ENCODE assay signal across 11 mouse cellular contexts in the genomic region with DNA sequence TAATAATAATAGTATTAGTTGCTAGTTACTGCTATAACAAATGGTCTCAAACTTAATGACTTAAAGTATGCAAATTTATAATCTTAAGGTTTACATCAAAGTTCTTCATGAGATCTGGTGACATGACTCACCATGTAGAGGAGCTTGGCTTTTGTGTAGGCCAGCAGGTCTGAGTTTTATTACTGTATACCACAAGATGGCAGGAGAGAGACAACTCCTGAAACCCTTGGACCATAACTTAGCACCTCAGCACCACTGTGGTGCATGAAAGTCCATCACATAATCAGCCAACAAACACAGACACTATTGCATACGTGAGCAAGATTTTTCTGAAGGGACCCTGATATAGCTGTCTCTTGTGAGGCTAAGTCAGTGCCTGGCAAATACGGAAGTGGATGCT.
DNase-seq lines count a peak whose midpoint lies in the region; ATAC-seq and TF ChIP-seq lines count a peak whose summit lies in the region.
"Had no signal": no experiment of that assay in that cellular context is flagged by ENCODE, and none has a peak within 500 bp of the region (broad histone marks: within the 10 kb centered on the region; RNA-seq: fewer than 3 reads in every experiment).

No protein-coding gene starts in this region.

- TF ChIP-seq RAD21 in MEL (IDR thresholded peaks at IDR 0.05; ENCODE audit: low read depth, low read length), result no peak; the same call in 1 of the 2 replicates

- peak; percentile 37 for TF ChIP-seq CTCF in forebrain, postnatal 0 days (IDR thresholded peaks at IDR 0.05; ENCODE audit: low read depth)
- peak in 1 of 3 experiments; percentile 2; a peak in 1 of 6 replicates for TF ChIP-seq CTCF in MEL (IDR thresholded peaks at IDR 0.05 in 2 of 3, conservative IDR thresholded peaks at IDR 0.05 in 1 of 3; ENCODE audit: control insufficient read depth in 1 of 3, insufficient read depth in 1 of 3, low read depth in 2 of 3, low read length in 3 of 3, poor library complexity in 1 of 3, severe bottlenecking in 1 of 3)

- no peak overlapping the region for H3K4me3 ChIP-seq in forebrain, postnatal 0 days (ENCODE audit: low read depth, low read length)
- no peak overlapping the region for H3K4me3 ChIP-seq in forebrain, embryonic 15.5 days
- no peak overlapping the region for H3K4me3 ChIP-seq in limb, embryonic 14.5 days (replicated peaks; ENCODE audit: low read length)
- H3K4me3 ChIP-seq in limb, embryonic 10.5 days, result no peak overlapping the region
- H3K4me3 ChIP-seq in MEL (ENCODE audit: control insufficient read depth in 1 of 2, insufficient read depth in 1 of 2, low read depth in 2 of 2, low read length in 2 of 2), result no peak overlapping the region
- no peak overlapping the region for H3K4me3 ChIP-seq in embryonic facial prominence, embryonic 12.5 days

- no peak overlapping the region for H3K9ac ChIP-seq in forebrain, postnatal 0 days
- H3K9ac ChIP-seq in forebrain, embryonic 15.5 days (replicated peaks), result no peak overlapping the region
- H3K9ac ChIP-seq in limb, embryonic 14.5 days (ENCODE audit: low read depth, low read length, severe bottlenecking), result no peak overlapping the region
- H3K9ac ChIP-seq in MEL (ENCODE audit: control insufficient read depth, low read depth, low read length, poor library complexity, severe bottlenecking), result no peak overlapping the region
- no peak overlapping the region for H3K9ac ChIP-seq in embryonic facial prominence, embryonic 12.5 days

- H3K27me3 ChIP-seq in forebrain, postnatal 0 days (ENCODE audit: insufficient read depth, low read length), result no peaks in the 10 kb centered on the region
- no peaks in the 10 kb centered on the region for H3K27me3 ChIP-seq in forebrain, embryonic 15.5 days
- H3K27me3 ChIP-seq in limb, embryonic 14.5 days (ENCODE audit: control insufficient read depth, insufficient read depth, low read length), result no peaks in the 10 kb centered on the region
- H3K27me3 ChIP-seq in limb, embryonic 10.5 days (ENCODE audit: low read depth, poor library complexity, severe bottlenecking), result no peaks in the 10 kb centered on the region
- H3K27me3 ChIP-seq in MEL (ENCODE audit: control insufficient read depth in 1 of 2, insufficient read depth in 2 of 2, low read length in 2 of 2), result no peaks in the 10 kb centered on the region
- no peaks in the 10 kb centered on the region for H3K27me3 ChIP-seq in embryonic facial prominence, embryonic 12.5 days

- H3K79me2 ChIP-seq in MEL (ENCODE audit: control insufficient read depth, insufficient read depth, low read length, poor library complexity), result no peaks in the 10 kb centered on the region

- H3K9me3 ChIP-seq in forebrain, postnatal 0 days (ENCODE audit: low read length), result no peaks in the 10 kb centered on the region
- H3K9me3 ChIP-seq in forebrain, embryonic 15.5 days, result no peaks in the 10 kb centered on the region
- H3K9me3 ChIP-seq in limb, embryonic 14.5 days (ENCODE audit: control insufficient read depth, low read length), result no peaks in the 10 kb centered on the region
- H3K9me3 ChIP-seq in limb, embryonic 10.5 days (replicated peaks), result no peaks in the 10 kb centered on the region
- H3K9me3 ChIP-seq in MEL (replicated peaks; ENCODE audit: insufficient read depth, low read length), result no peaks in the 10 kb centered on the region
- H3K9me3 ChIP-seq in embryonic facial prominence, embryonic 12.5 days, result no peaks in the 10 kb centered on the region

- H3K36me3 ChIP-seq in forebrain, postnatal 0 days (ENCODE audit: insufficient read depth), result no peaks in the 10 kb centered on the region
- H3K36me3 ChIP-seq in forebrain, embryonic 15.5 days, result no peaks in the 10 kb centered on the region
- no peaks in the 10 kb centered on the region for H3K36me3 ChIP-seq in limb, embryonic 14.5 days (ENCODE audit: control insufficient read depth, insufficient read depth, low read length)
- H3K36me3 ChIP-seq in limb, embryonic 10.5 days, result no peaks in the 10 kb centered on the region
- H3K36me3 ChIP-seq in MEL (ENCODE audit: control insufficient read depth in 1 of 2, insufficient read depth in 2 of 2, low read length in 2 of 2), result no peaks in the 10 kb centered on the region
- no peaks in the 10 kb centered on the region for H3K36me3 ChIP-seq in embryonic facial prominence, embryonic 12.5 days

- TF ChIP-seq EP300 in MEL (IDR thresholded peaks at IDR 0.05; ENCODE audit: low read depth in 1 of 2, low read length in 2 of 2), result no peak

- 0 out of 2 replicates have a peak, but pooled peaks have one; percentile 27 for ATAC-seq in forebrain, postnatal 0 days
- ATAC-seq in forebrain, embryonic 15.5 days (replicated peaks), result no peak
- no peak for ATAC-seq in limb, embryonic 14.5 days (ENCODE audit: low FRiP score, low read depth)
- ATAC-seq in embryonic facial prominence, embryonic 12.5 days (ENCODE audit: insufficient number of reproducible peaks, insufficient read depth, low FRiP score, low TSS enrichment), result 0 out of 2 replicates have a peak, but pooled peaks have one; percentile 35

- no peak overlapping the region for H3K27ac ChIP-seq in forebrain, postnatal 0 days (ENCODE audit: low read depth, low read length)
- no peak overlapping the region for H3K27ac ChIP-seq in forebrain, embryonic 15.5 days (replicated peaks)
- H3K27ac ChIP-seq in limb, embryonic 14.5 days (replicated peaks; ENCODE audit: low read depth, low read length), result no peak overlapping the region
- no peak overlapping the region for H3K27ac ChIP-seq in limb, embryonic 10.5 days
- no peak overlapping the region for H3K27ac ChIP-seq in MEL (ENCODE audit: control insufficient read depth, low read depth, low read length)
- no peak overlapping the region for H3K27ac ChIP-seq in embryonic facial prominence, embryonic 12.5 days

- WGBS in forebrain, postnatal 0 days, result 90% methylated on average over 2 of the region's 2 CpGs
- 83% methylated on average over 2 of the region's 2 CpGs for WGBS in forebrain, embryonic 15.5 days
- WGBS in limb, embryonic 14.5 days, result 85% methylated on average over 2 of the region's 2 CpGs
- 92% methylated on average over 2 of the region's 2 CpGs for WGBS in limb, embryonic 10.5 days
- 81% methylated on average over 2 of the region's 2 CpGs for WGBS in embryonic facial prominence, embryonic 12.5 days

- no peak for TF ChIP-seq POLR2A in limb, embryonic 14.5 days (IDR thresholded peaks at IDR 0.05; ENCODE audit: borderline replicate concordance, extremely low read depth, insufficient read depth, insufficient read length)
- TF ChIP-seq POLR2A in MEL (IDR thresholded peaks at IDR 0.05; ENCODE audit: control insufficient read depth in 1 of 2, insufficient read depth in 1 of 2, low read depth in 1 of 2, low read length in 2 of 2, poor library complexity in 1 of 2), result no peak

- DNase-seq in forebrain, postnatal 0 days, result no peak
- DNase-seq in limb, embryonic 14.5 days (ENCODE audit: low spot score), result peak; percentile 9
- DNase-seq in limb, embryonic 10.5 days (ENCODE audit: low spot score), result no peak
- DNase-seq in MEL (ENCODE audit: low read depth, low spot score), result peak; percentile 1
- DNase-seq in c-Kit-positive CD71-positive TER-119-positive erythroid progenitor cells, embryonic 14.5 days (ENCODE audit: low spot score), result no peak
- no peak for DNase-seq in left cerebral cortex, adult 18-20 months (ENCODE audit: low spot score in 2 of 2)
- DNase-seq: gastrocnemius, postnatal 14 days; left cerebral cortex, postnatal 4 days; lung, postnatal 14 days had no signal

- no peak overlapping the region for H3K4me2 ChIP-seq in forebrain, postnatal 0 days (ENCODE audit: low read depth)
- H3K4me2 ChIP-seq in forebrain, embryonic 15.5 days (replicated peaks), result no peak overlapping the region
- no peak overlapping the region for H3K4me2 ChIP-seq in limb, embryonic 14.5 days (replicated peaks; ENCODE audit: low read depth, low read length, severe bottlenecking)
- H3K4me2 ChIP-seq in embryonic facial prominence, embryonic 12.5 days (replicated peaks), result no peak overlapping the region

- H3K4me1 ChIP-seq in forebrain, postnatal 0 days (ENCODE audit: insufficient read depth), result no peaks in the 10 kb centered on the region
- no peaks in the 10 kb centered on the region for H3K4me1 ChIP-seq in forebrain, embryonic 15.5 days
- H3K4me1 ChIP-seq in limb, embryonic 14.5 days (ENCODE audit: control insufficient read depth, insufficient read depth, low read length), result no peaks in the 10 kb centered on the region
- H3K4me1 ChIP-seq in limb, embryonic 10.5 days, result no peaks in the 10 kb centered on the region
- no peaks in the 10 kb centered on the region for H3K4me1 ChIP-seq in MEL (ENCODE audit: control insufficient read depth in 1 of 2, insufficient read depth in 2 of 2, low read length in 2 of 2)
- no peaks in the 10 kb centered on the region for H3K4me1 ChIP-seq in embryonic facial prominence, embryonic 12.5 days

TF ChIP-seq in MEL, 35 proteins besides CTCF, POLR2A, EP300 and RAD21:
- TF ChIP-seq ZKSCAN1 (IDR thresholded peaks at IDR 0.05; ENCODE audit: low read depth, low read length) (no peak), GATA1 (IDR thresholded peaks at IDR 0.05; ENCODE audit: low read depth, low read length) (no peak), TAL1 (IDR thresholded peaks at IDR 0.05; ENCODE audit: low read length) (no peak), MYC (IDR thresholded peaks at IDR 0.05; ENCODE audit: low read depth, low read length) (no peak), POLR2AphosphoS2 (IDR thresholded peaks at IDR 0.05; ENCODE audit: low read length) (no peak), MAFK (IDR thresholded peaks at IDR 0.05; ENCODE audit: borderline replicate concordance, low read depth, low read length) (no peak), UBTF (IDR thresholded peaks at IDR 0.05; ENCODE audit: borderline replicate concordance, insufficient read depth, low read depth, low read length) (no peak), BHLHE40 (IDR thresholded peaks at IDR 0.05; ENCODE audit: borderline replicate concordance, low read depth, low read length) (no peak), SIN3A (IDR thresholded peaks at IDR 0.05; ENCODE audit: low read length) (no peak), ZNF384 (IDR thresholded peaks at IDR 0.05; ENCODE audit: low read depth, low read length) (no peak), NRF1 (IDR thresholded peaks at IDR 0.05; ENCODE audit: insufficient read depth, low read depth, low read length, poor library complexity, severe bottlenecking) (no peak), MXI1 (IDR thresholded peaks at IDR 0.05; ENCODE audit: low read depth, low read length) (no peak), CHD2 (IDR thresholded peaks at IDR 0.05; ENCODE audit: low read length) (no peak), SMC3 (IDR thresholded peaks at IDR 0.05; ENCODE audit: low read depth, low read length) (no peak), USF2 (IDR thresholded peaks at IDR 0.05; ENCODE audit: borderline replicate concordance in 1 of 2, insufficient read depth in 1 of 2, low read depth in 1 of 2, low read length in 2 of 2) (no peak), ETS1 (IDR thresholded peaks at IDR 0.05; ENCODE audit: low read depth, low read length) (no peak), JUND (IDR thresholded peaks at IDR 0.05; ENCODE audit: low read depth, low read length) (no peak), MAX (IDR thresholded peaks at IDR 0.05; ENCODE audit: low read length) (no peak)

Comparison
In these comparisons a context has a peak if more than half of its experiments do, and no peak if none do; other contexts are left out.
1. ATAC-seq: peak in forebrain, postnatal 0 days (single experiment) and embryonic facial prominence, embryonic 12.5 days (single experiment); none in forebrain, embryonic 15.5 days (single experiment) and limb, embryonic 14.5 days (single experiment).
2. DNase-seq: peak in limb, embryonic 14.5 days (single experiment) and MEL (single experiment); none in forebrain, postnatal 0 days (single experiment), limb, embryonic 10.5 days (single experiment), c-Kit-positive CD71-positive TER-119-positive erythroid progenitor cells, embryonic 14.5 days (single experiment) and left cerebral cortex, adult 18-20 months (0 of 2).